Mouse (Mus musculus): ENCODE results near the gene Maip1.
A peak's percentile ranks its signal among the peaks of the same experiment; 100 is the strongest.

The Maip1 gene

DNA sequence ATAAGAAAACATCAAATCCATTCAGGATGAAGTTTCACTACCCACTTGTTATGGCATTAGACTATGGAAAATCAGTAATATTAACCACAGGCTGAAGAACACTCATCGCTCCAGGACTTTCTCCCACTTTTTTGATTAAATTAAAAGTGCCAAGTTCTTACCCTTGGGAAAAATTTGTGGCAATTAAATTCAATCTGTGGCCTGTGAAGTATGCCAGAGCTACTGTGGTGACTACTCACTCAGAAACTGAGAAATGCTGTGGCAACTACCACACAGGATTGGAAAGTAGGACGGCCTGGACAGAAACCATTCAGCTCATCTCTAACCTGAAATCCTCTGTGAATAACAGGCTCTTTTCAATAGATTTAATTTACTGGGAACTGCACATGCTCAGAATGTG lies 5.8 kb upstream of the Maip1 start:
- Histone ChIP-seq H3K27me3 (ENCODE audit: insufficient read depth, low read length) (no peaks in the 10 kb centered on the region), H3K4me3 (replicated peaks; ENCODE audit: low read length) (no peak overlapping the region), H3K4me1 (replicated peaks; ENCODE audit: low read depth, low read length) (peaks cover 23% of the 10 kb centered on the region), H3K36me3 (ENCODE audit: insufficient read depth, low read length) (peaks cover 50% of the 10 kb centered on the region), H3K9me3 (ENCODE audit: low read length) (no peaks in the 10 kb centered on the region)
- no peak for TF ChIP-seq CTCF (conservative IDR thresholded peaks at IDR 0.05; ENCODE audit: low read length)
- TF ChIP-seq NANOG (IDR thresholded peaks at IDR 0.05; ENCODE audit: borderline replicate concordance, low read length), result no peak
- no peak for TF ChIP-seq POU5F1 (IDR thresholded peaks at IDR 0.05; ENCODE audit: borderline replicate concordance, low read length)

GRCm38 (mm10) chr1:57400877-57401276 lies 5.3 kb upstream of the Maip1 start:
- H3K4me3 ChIP-seq (replicated peaks; ENCODE audit: low read length), result no peak overlapping the region
- no peak for TF ChIP-seq NANOG (IDR thresholded peaks at IDR 0.05; ENCODE audit: borderline replicate concordance, low read length)
- no peak for TF ChIP-seq POU5F1 (IDR thresholded peaks at IDR 0.05; ENCODE audit: borderline replicate concordance, low read length)
- no peak for TF ChIP-seq CTCF (conservative IDR thresholded peaks at IDR 0.05; ENCODE audit: low read length)
- no peaks in the 10 kb centered on the region for H3K9me3 ChIP-seq (ENCODE audit: low read length)
- peaks cover 47% of the 10 kb centered on the region for H3K36me3 ChIP-seq (ENCODE audit: insufficient read depth, low read length)
- peaks cover 27% of the 10 kb centered on the region for H3K4me1 ChIP-seq (replicated peaks; ENCODE audit: low read depth, low read length)
- no peaks in the 10 kb centered on the region for H3K27me3 ChIP-seq (ENCODE audit: insufficient read depth, low read length)

- peaks cover 27% of the 10 kb centered on the region for H3K4me1 ChIP-seq (replicated peaks; ENCODE audit: low read depth, low read length)
- no peak for TF ChIP-seq CTCF (conservative IDR thresholded peaks at IDR 0.05; ENCODE audit: low read length)
- TF ChIP-seq NANOG (IDR thresholded peaks at IDR 0.05; ENCODE audit: borderline replicate concordance, low read length), result no peak
- no peak for TF ChIP-seq POU5F1 (IDR thresholded peaks at IDR 0.05; ENCODE audit: borderline replicate concordance, low read length)
Observed at GRCm38 (mm10) chr1:57402116-57402515, 4.0 kb upstream of the Maip1 start.

DNA sequence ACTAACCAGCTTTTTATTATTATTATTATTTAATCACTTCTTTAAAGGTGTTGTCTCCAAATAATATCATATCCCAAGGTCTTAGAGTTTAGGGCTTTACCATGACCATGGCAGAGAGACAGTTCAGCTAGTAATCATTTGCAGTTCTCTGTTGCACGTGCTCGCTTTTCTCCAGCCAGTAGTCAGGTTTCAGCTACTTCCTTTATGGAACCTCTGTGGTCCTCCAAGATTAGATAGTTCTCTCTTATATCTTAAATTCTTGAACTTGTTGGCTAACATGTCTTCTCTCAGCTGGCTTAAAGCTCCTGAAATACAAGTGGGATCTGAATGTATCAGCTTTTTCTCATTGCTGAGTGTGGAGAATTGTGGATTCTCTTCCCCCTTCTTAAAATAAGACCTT lies 2.9 kb downstream of the Maip1 start:
- Histone ChIP-seq H3K9me3 (ENCODE audit: low read length) (no peaks in the 10 kb centered on the region), H3K27me3 (ENCODE audit: insufficient read depth, low read length) (no peaks in the 10 kb centered on the region), H3K36me3 (ENCODE audit: insufficient read depth, low read length) (peaks cover 46% of the 10 kb centered on the region), H3K4me3 (replicated peaks; ENCODE audit: low read length) (no peak overlapping the region), H3K4me1 (replicated peaks; ENCODE audit: low read depth, low read length) (peaks cover 29% of the 10 kb centered on the region)
- TF ChIP-seq CTCF (conservative IDR thresholded peaks at IDR 0.05; ENCODE audit: low read length), result no peak

More at GRCm38 (mm10) chr1:57402116-57402515, 4.0 kb upstream of the Maip1 start:
- Histone ChIP-seq H3K4me3 (replicated peaks; ENCODE audit: low read length) (no peak overlapping the region), H3K36me3 (ENCODE audit: insufficient read depth, low read length) (peaks cover 41% of the 10 kb centered on the region), H3K27me3 (ENCODE audit: insufficient read depth, low read length) (no peaks in the 10 kb centered on the region), H3K9me3 (ENCODE audit: low read length) (no peaks in the 10 kb centered on the region)

DNA sequence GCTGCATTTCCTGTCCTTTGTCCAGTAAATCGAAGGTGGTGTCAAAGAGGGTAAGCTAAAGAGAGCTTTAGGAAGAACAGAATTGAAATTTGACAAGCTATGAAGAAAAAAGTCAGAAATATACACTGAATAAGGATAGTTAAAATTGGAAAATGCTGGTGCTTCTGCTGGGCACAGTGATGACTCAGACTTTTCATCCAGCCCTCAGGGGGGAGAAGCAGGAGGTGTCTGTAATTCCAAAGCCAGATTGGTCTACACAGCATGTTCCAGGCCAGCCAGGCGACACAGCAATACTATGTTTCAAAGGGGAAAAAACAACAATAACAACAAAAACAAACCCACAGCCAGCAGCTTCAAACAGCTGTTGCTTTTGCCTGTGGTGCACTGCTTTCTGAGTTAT lies 7.3 kb downstream of the Maip1 start:
- Histone ChIP-seq H3K27me3 (ENCODE audit: insufficient read depth, low read length) (no peaks in the 10 kb centered on the region), H3K9me3 (ENCODE audit: low read length) (no peaks in the 10 kb centered on the region), H3K4me3 (replicated peaks; ENCODE audit: low read length) (no peak overlapping the region), H3K36me3 (ENCODE audit: insufficient read depth, low read length) (peaks cover 56% of the 10 kb centered on the region), H3K4me1 (replicated peaks; ENCODE audit: low read depth, low read length) (peaks cover 4% of the 10 kb centered on the region)
- TF ChIP-seq CTCF (conservative IDR thresholded peaks at IDR 0.05; ENCODE audit: low read length) (no peak), NANOG (IDR thresholded peaks at IDR 0.05; ENCODE audit: borderline replicate concordance, low read length) (no peak), POU5F1 (IDR thresholded peaks at IDR 0.05; ENCODE audit: borderline replicate concordance, low read length) (no peak)

- no peak for TF ChIP-seq CTCF (conservative IDR thresholded peaks at IDR 0.05; ENCODE audit: low read length)
- TF ChIP-seq POU5F1 (IDR thresholded peaks at IDR 0.05; ENCODE audit: borderline replicate concordance, low read length), result no peak
- no peak for TF ChIP-seq NANOG (IDR thresholded peaks at IDR 0.05; ENCODE audit: borderline replicate concordance, low read length)
- no peak overlapping the region for H3K4me3 ChIP-seq (replicated peaks; ENCODE audit: low read length)
- H3K36me3 ChIP-seq (ENCODE audit: insufficient read depth, low read length), result no peaks in the 10 kb centered on the region
- H3K27me3 ChIP-seq (ENCODE audit: insufficient read depth, low read length), result no peaks in the 10 kb centered on the region
- no peaks in the 10 kb centered on the region for H3K4me1 ChIP-seq (replicated peaks; ENCODE audit: low read depth, low read length)
- no peaks in the 10 kb centered on the region for H3K9me3 ChIP-seq (ENCODE audit: low read length)
Observed at GRCm38 (mm10) chr1:57423696-57424095, 17.6 kb downstream of the Maip1 start.

DNA sequence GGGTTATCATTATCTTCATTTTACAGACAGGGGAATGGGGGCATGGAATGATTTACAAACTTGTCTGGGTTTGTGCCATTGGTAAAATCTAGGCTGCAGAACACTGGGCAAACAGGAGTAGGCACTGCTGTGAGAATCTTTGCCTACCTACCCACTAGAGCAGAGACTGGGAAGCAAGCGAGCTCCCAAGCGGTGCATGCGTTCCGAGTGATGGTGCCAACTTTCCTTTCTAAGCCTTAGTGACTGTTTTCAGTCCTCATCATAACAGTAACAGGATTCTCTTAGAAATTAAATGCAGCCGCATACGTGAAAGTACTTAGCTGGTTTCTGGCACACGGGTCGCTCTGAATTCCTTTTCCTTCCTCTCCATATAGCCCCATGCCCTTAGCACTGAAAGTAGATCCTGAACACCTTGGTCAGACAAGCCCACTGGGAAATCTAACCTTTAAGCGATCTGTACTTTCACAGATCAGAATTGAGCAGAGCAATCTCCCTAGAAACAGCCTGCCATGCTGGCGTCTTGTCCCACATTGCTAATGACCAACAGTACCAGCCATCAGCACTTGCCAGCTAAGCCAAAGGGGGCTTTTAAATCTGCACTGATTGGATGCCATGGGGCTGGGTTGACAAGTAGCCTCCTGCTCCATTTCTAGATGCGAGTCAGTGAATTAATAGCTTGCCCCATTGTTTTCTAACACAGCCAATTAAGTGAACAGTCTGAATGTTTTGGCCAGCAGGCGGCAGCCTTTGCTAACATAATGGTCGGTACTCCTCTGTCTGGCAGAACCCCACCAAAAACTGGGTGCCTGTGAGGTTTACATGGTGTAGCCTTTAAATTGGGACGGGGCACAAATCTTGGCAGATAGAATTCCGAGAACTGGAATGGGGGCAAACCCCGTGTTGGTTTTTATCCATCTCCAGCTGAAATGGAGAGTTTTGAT lies 22.5 kb downstream of the Maip1 start:
- H3K36me3 ChIP-seq (ENCODE audit: insufficient read depth, low read length), result no peaks in the 10 kb centered on the region
- TF ChIP-seq CTCF (conservative IDR thresholded peaks at IDR 0.05; ENCODE audit: low read length) (peak; percentile 87), NANOG (IDR thresholded peaks at IDR 0.05; ENCODE audit: borderline replicate concordance, low read length) (no peak)
- no peaks in the 10 kb centered on the region for H3K9me3 ChIP-seq (ENCODE audit: low read length)
- H3K27me3 ChIP-seq (ENCODE audit: insufficient read depth, low read length), result no peaks in the 10 kb centered on the region
- no peak overlapping the region for H3K4me3 ChIP-seq (replicated peaks; ENCODE audit: low read length)
- 0 out of 2 replicates have a peak, but pooled peaks cover 6% of the 10 kb centered on the region for H3K4me1 ChIP-seq (replicated peaks; ENCODE audit: low read depth, low read length)

- TF ChIP-seq NANOG (IDR thresholded peaks at IDR 0.05; ENCODE audit: borderline replicate concordance, low read length) (no peak), POU5F1 (IDR thresholded peaks at IDR 0.05; ENCODE audit: borderline replicate concordance, low read length) (no peak), CTCF (conservative IDR thresholded peaks at IDR 0.05; ENCODE audit: low read length) (no peak)
- H3K36me3 ChIP-seq (ENCODE audit: insufficient read depth, low read length), result no peaks in the 10 kb centered on the region
Observed at GRCm38 (mm10) chr1:57429786-57430483, 23.8 kb downstream of the Maip1 start.

More at GRCm38 (mm10) chr1:57429786-57430483, 23.8 kb downstream of the Maip1 start:
- 0 out of 2 replicates have a peak, but pooled peaks cover 6% of the 10 kb centered on the region for H3K4me1 ChIP-seq (replicated peaks; ENCODE audit: low read depth, low read length)
- no peak overlapping the region for H3K4me3 ChIP-seq (replicated peaks; ENCODE audit: low read length)
- H3K9me3 ChIP-seq (ENCODE audit: low read length), result no peaks in the 10 kb centered on the region
- H3K27me3 ChIP-seq (ENCODE audit: insufficient read depth, low read length), result no peaks in the 10 kb centered on the region
